Mouse (Mus musculus): ENCODE measurements around the gene Pdzrn4.

The Pdzrn4 gene

GRCm38 (mm10) chr15:92696276-92696956, 299.7 kb downstream of the Pdzrn4 start:
- DNase-seq (ENCODE audit: low read depth, low spot score), result no peak

DNA sequence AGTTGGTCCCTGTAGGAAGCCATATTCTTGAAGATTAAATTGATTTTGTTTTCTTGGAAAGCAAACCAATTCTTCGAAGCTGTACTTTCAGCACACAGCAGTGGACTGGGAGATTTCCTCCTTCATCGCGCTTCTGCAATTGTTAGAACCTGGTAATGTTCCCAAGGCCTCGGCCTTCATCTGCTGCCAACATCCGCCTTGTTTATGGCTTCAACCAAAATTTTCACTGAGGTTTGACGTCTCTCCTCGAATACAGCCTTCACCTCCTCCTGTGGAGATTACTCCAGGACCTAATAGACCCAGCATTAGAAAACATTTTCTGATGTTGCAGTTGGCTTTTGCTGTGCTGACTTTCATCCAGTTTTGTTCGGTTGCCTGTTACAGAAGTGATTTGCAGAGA, 307.5 kb downstream of the Pdzrn4 start:
- DNase-seq (ENCODE audit: low read depth, low spot score), result no peak

DNA sequence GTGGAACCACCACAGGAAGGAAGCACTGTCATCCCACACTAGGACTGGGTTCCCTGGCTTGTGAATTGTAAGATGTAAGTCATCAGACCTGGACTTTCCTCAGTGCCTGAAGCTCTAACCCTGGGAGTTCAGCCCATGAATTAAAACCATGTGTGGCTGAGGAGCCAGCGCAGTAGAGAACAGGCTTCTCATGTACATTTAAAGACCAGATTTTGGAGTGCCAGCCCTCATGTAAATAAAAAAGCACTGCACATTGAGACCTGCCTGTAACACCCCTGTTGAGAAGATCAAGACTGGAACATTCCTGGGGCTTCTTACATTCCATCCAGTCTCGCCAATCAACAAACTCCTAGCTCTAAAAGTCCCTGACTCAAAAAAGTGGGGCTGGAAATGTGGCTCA, 342.0 kb downstream of the Pdzrn4 start:
- DNase-seq (ENCODE audit: low read depth, low spot score), result no peak

DNA sequence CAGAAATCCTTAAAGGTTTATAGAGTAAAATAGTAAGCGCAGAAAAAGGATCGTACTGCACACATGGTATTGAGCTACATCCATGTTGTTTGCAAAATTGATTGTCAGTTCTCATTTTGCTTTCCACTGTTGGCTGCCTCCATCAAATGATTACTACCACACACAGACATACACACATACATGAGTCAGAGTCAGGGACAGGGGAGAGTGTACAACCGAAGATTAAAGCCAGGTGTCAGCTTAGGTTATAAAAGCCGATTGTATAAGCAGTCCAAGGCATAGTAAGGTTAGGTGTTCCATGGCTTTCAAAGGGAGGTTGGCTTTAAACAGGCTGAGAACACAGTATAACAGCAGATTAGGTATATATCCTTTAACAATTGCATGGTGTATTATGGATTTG, 343.2 kb downstream of the Pdzrn4 start:
- DNase-seq (ENCODE audit: low read depth, low spot score), result no peak

- no peak for DNase-seq (ENCODE audit: low read depth, low spot score)
These were observed 346.9 kb downstream of the Pdzrn4 start for GRCm38 (mm10) chr15:92743624-92744023.

DNA sequence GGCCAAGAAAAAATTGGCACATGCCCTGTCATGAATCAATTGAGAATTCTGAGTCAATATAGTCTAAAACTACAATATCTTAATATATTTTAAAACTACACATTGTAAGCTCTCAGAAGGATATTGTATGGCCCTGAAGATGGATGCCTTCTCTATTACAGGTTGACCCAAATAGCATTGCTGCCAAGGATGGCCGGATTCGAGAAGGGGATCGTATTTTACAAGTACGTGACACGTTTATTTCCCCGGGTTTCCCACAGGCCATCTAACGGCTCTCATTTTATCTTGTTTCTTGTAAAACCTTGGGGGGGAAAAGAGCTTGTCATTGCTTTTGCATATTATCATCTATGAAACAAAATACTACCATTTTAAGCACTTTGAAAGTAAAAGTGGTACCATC, 349.4 kb downstream of the Pdzrn4 start:
- DNase-seq (ENCODE audit: low read depth, low spot score), result no peak

GRCm38 (mm10) chr15:92752167-92752566, 355.5 kb downstream of the Pdzrn4 start:
- DNase-seq (ENCODE audit: low read depth, low spot score), result no peak

DNA sequence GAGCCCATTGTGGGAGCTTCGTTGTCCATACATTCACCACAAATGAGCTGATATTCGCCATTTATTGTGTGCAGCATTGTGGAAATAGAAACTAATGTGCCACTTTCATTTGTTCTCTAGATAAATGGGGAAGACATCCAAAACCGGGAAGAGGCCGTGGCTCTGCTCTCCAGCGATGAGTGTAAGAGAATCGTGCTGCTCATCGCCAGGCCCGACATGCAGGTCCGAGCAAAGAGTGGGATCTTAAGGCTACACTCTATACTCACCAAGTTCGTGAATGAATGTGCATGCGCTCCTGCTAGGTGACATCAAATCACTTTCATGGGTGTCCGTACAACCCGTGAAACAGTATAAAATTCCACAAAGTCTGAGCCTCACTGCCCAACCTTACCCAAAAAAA, 355.9 kb downstream of the Pdzrn4 start:
- DNase-seq (ENCODE audit: low read depth, low spot score), result no peak

DNA sequence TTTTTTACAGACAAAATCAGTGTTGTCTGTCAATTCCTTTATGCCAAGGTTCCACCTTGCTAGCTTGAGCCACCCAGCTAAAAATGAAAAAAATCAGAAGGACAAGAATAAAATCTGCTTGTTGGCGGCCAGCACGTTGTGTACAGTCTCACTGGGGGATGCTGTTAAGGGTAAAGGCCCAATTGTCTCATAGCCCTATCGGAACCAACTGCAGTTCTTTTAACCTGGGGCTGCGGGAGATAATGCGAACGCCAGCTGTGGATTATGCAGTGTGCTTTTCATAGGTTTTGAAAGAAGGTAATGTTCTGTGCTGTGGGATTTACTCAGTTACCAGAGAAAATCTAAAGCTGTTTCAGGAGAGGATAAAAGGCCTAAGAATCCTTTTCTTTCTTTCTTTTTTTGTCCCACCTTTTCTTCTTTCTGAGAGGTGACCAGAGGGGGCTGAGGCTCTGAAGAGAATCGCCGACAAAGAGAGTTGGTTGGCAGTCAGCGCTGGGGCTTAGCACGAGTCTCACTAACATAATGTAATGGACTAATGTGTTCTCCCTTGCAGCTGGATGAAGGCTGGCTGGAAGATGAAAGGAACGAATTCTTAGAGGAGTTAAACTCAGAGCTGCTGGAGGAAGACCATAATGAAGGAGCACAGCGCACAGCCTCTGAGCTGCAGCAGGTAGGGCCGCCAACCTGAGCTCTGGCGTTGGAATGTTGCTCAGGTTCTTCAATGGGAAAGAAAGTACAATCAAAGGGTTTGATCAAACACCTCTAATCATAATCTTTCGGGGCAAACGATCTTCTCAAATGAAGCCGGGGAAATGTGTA, 360.6 kb downstream of the Pdzrn4 start:
- DNase-seq (ENCODE audit: low read depth, low spot score), result no peak

GRCm38 (mm10) chr15:92759001-92759400, 362.3 kb downstream of the Pdzrn4 start:
- no peak for DNase-seq (ENCODE audit: low read depth, low spot score)

GRCm38 (mm10) chr15:92763303-92763702, 366.6 kb downstream of the Pdzrn4 start:
- no peak for DNase-seq (ENCODE audit: low read depth, low spot score)

GRCm38 (mm10) chr15:92769535-92769934, 372.9 kb downstream of the Pdzrn4 start:
- DNase-seq (ENCODE audit: low read depth, low spot score), result no peak

DNA sequence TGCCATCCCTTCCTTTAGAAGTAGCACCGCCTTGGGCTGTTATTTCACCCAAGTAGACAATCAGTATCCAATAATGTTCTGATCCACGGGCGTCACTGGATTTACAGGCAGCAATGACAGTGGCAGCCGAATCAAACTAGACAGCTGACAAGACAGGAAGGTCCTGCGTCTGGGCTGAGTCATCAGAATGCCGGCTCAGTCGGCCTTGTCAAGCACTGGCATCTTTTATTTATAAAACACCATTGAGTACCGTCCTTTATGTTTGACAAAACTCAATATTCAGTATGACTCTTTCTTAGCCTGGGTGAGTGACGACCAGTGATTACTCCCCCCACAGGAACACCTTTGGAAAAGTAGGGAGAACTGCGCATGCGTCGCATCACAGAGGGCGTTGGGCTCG, 391.4 kb downstream of the Pdzrn4 start:
- no peak for DNase-seq (ENCODE audit: low read depth, low spot score)

GRCm38 (mm10) chr15:92794275-92794674, 397.6 kb downstream of the Pdzrn4 start:
- no peak for DNase-seq (ENCODE audit: low read depth, low spot score)

- DNase-seq (ENCODE audit: low read depth, low spot score), result no peak
These were observed 409.3 kb downstream of the Pdzrn4 start for GRCm38 (mm10) chr15:92805934-92806333.

- DNase-seq (ENCODE audit: low read depth, low spot score), result no peak
These were observed 409.7 kb downstream of the Pdzrn4 start for GRCm38 (mm10) chr15:92806352-92806751.
